Mouse (Mus musculus) bone marrow macrophage, adult 2 months (primary cell): ENCODE data around the gene Nr4a2.

Experiments
- CTCF ChIP-seq: IDR thresholded peaks from 2 replicates; pipeline ENCODE4 v1.5.1; 2012; ENCODE audit warnings: low read depth, mild to moderate bottlenecking, low read length, moderate library complexity
- POLR2A ChIP-seq: IDR thresholded peaks from 2 replicates; pipeline ENCODE4 v1.6.1; 2012; ENCODE audit warnings: mild to moderate bottlenecking, low read depth, low read length, borderline replicate concordance

GRCm38 (mm10) chr2:57103845-57104660 is 19.8 kb downstream of the Nr4a2 start:
- TF ChIP-seq CTCF (no peak), POLR2A (no peak)
